Mouse (Mus musculus) layer of hippocampus, postnatal 25 days (tissue): ENCODE data around the gene Tor4a. TPM values are rescaled to one million over a fixed set of nuclear protein-coding genes. Genes with fewer than 3 reads are reported as not detected.

ENCODE experiments used
- DNase-seq, 2 experiments: peaks; one replicate each; pipeline ENCODE4 v3.0.0; 2022; ENCODE audit warnings: mixed read lengths in 2 of 2, low spot score in 1 of 2; ENCODE audit errors: extremely low spot score in 1 of 2
- total RNA-seq, 2 experiments: library from RNA; stranded (reverse); gene quantifications; 2 replicates each; pipeline ENCODE4 v1.2.3; 2021

Tor4a gene
- total RNA-seq, 2 experiments from 2014 or later = 1.5 TPM

- no peak for DNase-seq
These were observed 29.2 kb upstream of the Tor4a start for GRCm38 (mm10) chr2:25225811-25226379.

GRCm38 (mm10) chr2:25224766-25225752, 28.4 kb upstream of the Tor4a start:
- DNase-seq = peak; percentile 81 to 92

- peak in 1 of 2 experiments; percentile 81 for DNase-seq
These were observed 27.7 kb upstream of the Tor4a start, which contains the start of gene Tubb4b for GRCm38 (mm10) chr2:25224492-25224765. Gene Tubb4b, minus strand, starts transcription at chr2:25224702.

- DNase-seq = peak in 1 of 2 experiments; percentile 47
These were observed 27.2 kb upstream of the Tor4a start for GRCm38 (mm10) chr2:25223681-25224491.

GRCm38 (mm10) chr2:25221331-25221772, 24.7 kb upstream of the Tor4a start:
- no peak for DNase-seq

GRCm38 (mm10) chr2:25218445-25218844, 21.8 kb upstream of the Tor4a start, which contains the start of gene Fam166a:
Gene Fam166a, plus strand, starts transcription at chr2:25218745.
- DNase-seq = no peak

GRCm38 (mm10) chr2:25217666-25218065, 21.0 kb upstream of the Tor4a start:
- no peak for DNase-seq

GRCm38 (mm10) chr2:25214444-25214843, 17.8 kb upstream of the Tor4a start, which contains the start of gene Stpg3:
Gene Stpg3, minus strand, starts transcription at chr2:25214637.
- no peak for DNase-seq

- no peak for DNase-seq
These were observed 16.7 kb upstream of the Tor4a start for GRCm38 (mm10) chr2:25213266-25213865.

GRCm38 (mm10) chr2:25211121-25211670, 14.5 kb upstream of the Tor4a start, which contains the start of gene Nelfb:
Gene Nelfb, minus strand, starts transcription at chr2:25211489.
- DNase-seq = peak; percentile 77 to 84

GRCm38 (mm10) chr2:25210686-25211085, 14.0 kb upstream of the Tor4a start:
- peak in 1 of 2 experiments; percentile 16 for DNase-seq

GRCm38 (mm10) chr2:25207593-25207992, 10.9 kb upstream of the Tor4a start:
- no peak for DNase-seq

- no peak for DNase-seq
These were observed 7.0 kb upstream of the Tor4a start for GRCm38 (mm10) chr2:25203631-25204214.

GRCm38 (mm10) chr2:25200631-25201030, 3.9 kb upstream of the Tor4a start:
- no peak for DNase-seq

- DNase-seq = no peak
These were observed 1.3 kb upstream of the Tor4a start for GRCm38 (mm10) chr2:25197946-25198345.

- DNase-seq = no peak
These were observed 505 bp upstream of the Tor4a start for GRCm38 (mm10) chr2:25197191-25197590.

GRCm38 (mm10) chr2:25195211-25196156, 1.2 kb downstream of the Tor4a start:
- DNase-seq = no peak

GRCm38 (mm10) chr2:25194486-25195171, 2.1 kb downstream of the Tor4a start:
- DNase-seq = no peak
